Mouse (Mus musculus): ENCODE measurements around the gene Prm1. TPM values are rescaled to one million over a fixed set of nuclear protein-coding genes. Genes with fewer than 3 reads are reported as not detected.
"Not testable (repeated sequence)": the region's sequence is repeated elsewhere in the genome, so short reads cannot be mapped to it uniquely, and the experiment has no call there.

Prm1 gene
- polyA plus RNA-seq, 1 experiment from 2014 or later: not detected

- Histone ChIP-seq H3K9me3 (no peaks in the 10 kb centered on the region), H3K4me1 (no peaks in the 10 kb centered on the region), H3K9ac (no peak overlapping the region), H3K4me3 (replicated peaks) (no peak overlapping the region), H3K36me3 (replicated peaks) (no peaks in the 10 kb centered on the region), H3K4me2 (no peak overlapping the region), H3K27me3 (no peaks in the 10 kb centered on the region), H3K27ac (no peak overlapping the region)
- no peak for ATAC-seq (ENCODE audit: low FRiP score)
- WGBS: 85% methylated on average over 4 of the region's 4 CpGs
Measured at GRCm38 (mm10) chr16:10818579-10819135, 13.0 kb upstream of the Prm1 start.

- Histone ChIP-seq H3K9ac (no peak overlapping the region), H3K4me3 (replicated peaks) (no peak overlapping the region), H3K27ac (no peak overlapping the region), H3K27me3 (no peaks in the 10 kb centered on the region), H3K4me2 (no peak overlapping the region), H3K4me1 (no peaks in the 10 kb centered on the region), H3K36me3 (replicated peaks) (no peaks in the 10 kb centered on the region), H3K9me3 (no peaks in the 10 kb centered on the region)
- WGBS: 91% methylated on average over 4 of the region's 4 CpGs
- no peak for ATAC-seq (ENCODE audit: low FRiP score)
Measured at GRCm38 (mm10) chr16:10814864-10815263, 9.2 kb upstream of the Prm1 start.

GRCm38 (mm10) chr16:10813726-10814125, 8.1 kb upstream of the Prm1 start:
- Histone ChIP-seq H3K9ac (no peak overlapping the region), H3K4me2 (no peak overlapping the region), H3K4me1 (no peaks in the 10 kb centered on the region), H3K27me3 (no peaks in the 10 kb centered on the region), H3K36me3 (replicated peaks) (no peaks in the 10 kb centered on the region), H3K9me3 (no peaks in the 10 kb centered on the region), H3K27ac (no peak overlapping the region), H3K4me3 (replicated peaks) (no peak overlapping the region)
- ATAC-seq (ENCODE audit: low FRiP score): no peak
- 79% methylated on average over 4 of the region's 4 CpGs for WGBS

- Histone ChIP-seq H3K36me3 (replicated peaks) (no peaks in the 10 kb centered on the region), H3K4me2 (no peak within 1 kb of the TSS), H3K4me1 (no peaks in the 10 kb centered on the region), H3K9ac (no peak within 1 kb of the TSS), H3K27me3 (no peaks in the 10 kb centered on the region), H3K27ac (no peak within 1 kb of the TSS), H3K4me3 (replicated peaks) (no peak within 1 kb of the TSS), H3K9me3 (no peaks in the 10 kb centered on the region)
- no peak for ATAC-seq (ENCODE audit: low FRiP score)
- 83% methylated on average over 2 of the region's 2 CpGs for WGBS
Measured at GRCm38 (mm10) chr16:10812865-10813371, 7.3 kb upstream of the Prm1 start, which contains the start of gene Gm11172. Gm11172 (plus strand) TSS chr16:10812915.

GRCm38 (mm10) chr16:10810376-10810775, 4.7 kb upstream of the Prm1 start:
- Histone ChIP-seq H3K4me3 (replicated peaks) (no peak overlapping the region), H3K27me3 (no peaks in the 10 kb centered on the region), H3K27ac (no peak overlapping the region), H3K36me3 (replicated peaks) (no peaks in the 10 kb centered on the region), H3K9ac (no peak overlapping the region), H3K4me2 (no peak overlapping the region), H3K4me1 (no peaks in the 10 kb centered on the region), H3K9me3 (no peaks in the 10 kb centered on the region)
- WGBS: 92% methylated on average over 1 of the region's 1 CpGs
- ATAC-seq (ENCODE audit: low FRiP score): no peak

GRCm38 (mm10) chr16:10802420-10802819, 3.2 kb downstream of the Prm1 start:
- H3K27ac ChIP-seq; H3K36me3 ChIP-seq (replicated peaks); ATAC-seq (ENCODE audit: low FRiP score); H3K4me3 ChIP-seq (replicated peaks); H3K4me1 ChIP-seq; H3K9me3 ChIP-seq; H3K9ac ChIP-seq; H3K27me3 ChIP-seq; H3K4me2 ChIP-seq: not testable (repeated sequence)
- 86% methylated on average over 3 of the region's 3 CpGs for WGBS

- Histone ChIP-seq H3K9me3 (no peaks in the 10 kb centered on the region), H3K4me2 (no peak within 1 kb of the TSS), H3K27ac (no peak within 1 kb of the TSS), H3K4me1 (no peaks in the 10 kb centered on the region), H3K27me3 (peaks cover 12% of the 10 kb centered on the region), H3K4me3 (replicated peaks) (no peak within 1 kb of the TSS), H3K36me3 (replicated peaks) (no peaks in the 10 kb centered on the region), H3K9ac (no peak within 1 kb of the TSS)
- no peak for ATAC-seq (ENCODE audit: low FRiP score)
- WGBS: 80% methylated on average over 6 of the region's 6 CpGs
Measured at GRCm38 (mm10) chr16:10796034-10796433, 9.6 kb downstream of the Prm1 start, which contains the start of gene Prm2. Prm2 (minus strand) TSS chr16:10796134.

GRCm38 (mm10) chr16:10790702-10791101, 14.9 kb downstream of the Prm1 start, which contains the start of gene Prm3:
Prm3 (minus strand) TSS chr16:10790914.
- WGBS: 82% methylated on average over 9 of the region's 9 CpGs
- peaks cover under 1% of the 10 kb centered on the region; the same call in 1 of the 2 replicates for H3K27me3 ChIP-seq
- no peak for ATAC-seq (ENCODE audit: low FRiP score)
- H3K36me3 ChIP-seq (replicated peaks): no peaks in the 10 kb centered on the region
- no peak within 1 kb of the TSS for H3K27ac ChIP-seq
- H3K9me3 ChIP-seq: no peaks in the 10 kb centered on the region
- no peak within 1 kb of the TSS for H3K9ac ChIP-seq
- no peak within 1 kb of the TSS for H3K4me3 ChIP-seq (replicated peaks)
- H3K4me2 ChIP-seq: no peak within 1 kb of the TSS
- H3K4me1 ChIP-seq: peaks cover 9% of the 10 kb centered on the region; the same call in 1 of the 2 replicates

GRCm38 (mm10) chr16:10788866-10789265, 16.8 kb downstream of the Prm1 start:
- ATAC-seq (ENCODE audit: low FRiP score): no peak
- WGBS: 37% methylated on average over 4 of the region's 4 CpGs

GRCm38 (mm10) chr16:10788271-10788670, 17.4 kb downstream of the Prm1 start, which contains the start of gene Tnp2:
Tnp2 (minus strand) TSS chr16:10788660.
- H3K27me3 ChIP-seq: peaks cover 17% of the 10 kb centered on the region
- H3K9ac ChIP-seq: no peak within 1 kb of the TSS
- no peak for ATAC-seq (ENCODE audit: low FRiP score)
- no peaks in the 10 kb centered on the region for H3K9me3 ChIP-seq
- no peak within 1 kb of the TSS for H3K4me2 ChIP-seq
- 57% methylated on average over 16 of the region's 16 CpGs for WGBS
- peaks cover 16% of the 10 kb centered on the region for H3K4me1 ChIP-seq
- no peak within 1 kb of the TSS for H3K27ac ChIP-seq
- no peak within 1 kb of the TSS for H3K4me3 ChIP-seq (replicated peaks)
- H3K36me3 ChIP-seq (replicated peaks): no peaks in the 10 kb centered on the region

More at GRCm38 (mm10) chr16:10788866-10789265, 16.8 kb downstream of the Prm1 start:
- H3K36me3 ChIP-seq (replicated peaks): no peaks in the 10 kb centered on the region
- no peak overlapping the region for H3K4me3 ChIP-seq (replicated peaks)
- H3K4me2 ChIP-seq: no peak overlapping the region
- H3K27me3 ChIP-seq: peaks cover 11% of the 10 kb centered on the region
- H3K4me1 ChIP-seq: peaks cover 16% of the 10 kb centered on the region
- H3K27ac ChIP-seq: no peak overlapping the region
- H3K9me3 ChIP-seq: no peaks in the 10 kb centered on the region
- no peak overlapping the region for H3K9ac ChIP-seq

GRCm38 (mm10) chr16:10787548-10788058, 18.0 kb downstream of the Prm1 start:
- no peaks in the 10 kb centered on the region for H3K36me3 ChIP-seq (replicated peaks)
- no peaks in the 10 kb centered on the region for H3K9me3 ChIP-seq
- ATAC-seq (ENCODE audit: low FRiP score): no peak
- H3K9ac ChIP-seq: no peak overlapping the region
- H3K4me2 ChIP-seq: no peak overlapping the region
- H3K27ac ChIP-seq: no peak overlapping the region
- peaks cover 21% of the 10 kb centered on the region for H3K4me1 ChIP-seq
- no peak overlapping the region for H3K4me3 ChIP-seq (replicated peaks)
- H3K27me3 ChIP-seq: peaks cover 23% of the 10 kb centered on the region
- WGBS: 90% methylated on average over 7 of the region's 7 CpGs

GRCm38 (mm10) chr16:10786782-10787547, 18.7 kb downstream of the Prm1 start:
- WGBS: 67% methylated on average over 4 of the region's 4 CpGs
- Histone ChIP-seq H3K27ac (no peak overlapping the region; the same call in 1 of the 2 replicates), H3K9ac (no peak overlapping the region), H3K9me3 (no peaks in the 10 kb centered on the region), H3K4me3 (replicated peaks) (no peak overlapping the region), H3K4me2 (no peak overlapping the region), H3K4me1 (peaks cover 27% of the 10 kb centered on the region), H3K27me3 (peaks cover 27% of the 10 kb centered on the region), H3K36me3 (replicated peaks) (no peaks in the 10 kb centered on the region)
- ATAC-seq (ENCODE audit: low FRiP score): no peak

Measured in forebrain, embryonic 12.5 days (tissue).